Mouse (Mus musculus) spleen, adult 2 months (tissue): ENCODE measurements around the gene Pknox2.

Experiments
- CTCF ChIP-seq: fragments of 200-500 bp; IDR thresholded peaks from 2 replicates; pipeline ENCODE4 v1.5.1; 2011; ENCODE audit warnings: mild to moderate bottlenecking, inconsistent platforms; ENCODE audit not compliant: insufficient read depth, insufficient read length, insufficient replicate concordance; ENCODE audit errors: extremely low read depth
- POLR2A ChIP-seq: fragments of 200-500 bp; IDR thresholded peaks from 2 replicates; pipeline ENCODE4 v1.6.1; 2011; ENCODE audit warnings: low read depth, low read length, inconsistent platforms

DNA sequence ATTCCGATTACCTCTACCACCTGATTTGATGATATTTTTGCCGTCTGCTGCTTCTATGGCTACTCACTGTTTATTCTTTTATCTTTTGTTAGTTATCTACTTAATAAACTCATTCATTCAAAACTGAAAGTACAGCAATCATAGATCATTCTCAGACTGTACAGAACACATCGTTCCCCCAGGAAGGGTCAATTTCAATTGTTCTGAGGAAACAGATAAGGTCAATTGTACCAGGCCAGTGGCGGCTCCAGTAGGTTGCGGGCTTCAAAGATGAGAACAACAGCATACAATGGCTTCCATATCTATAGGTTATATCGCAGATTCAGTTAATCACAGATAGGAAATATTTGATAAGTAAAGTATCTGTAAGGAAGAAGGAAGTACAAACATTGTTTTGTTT is 66.9 kb downstream of the Pknox2 start:
- no peak for TF ChIP-seq POLR2A
- no peak for TF ChIP-seq CTCF
